Comparison of ENCODE assay signal across 8 mouse cellular contexts in the genomic region with DNA sequence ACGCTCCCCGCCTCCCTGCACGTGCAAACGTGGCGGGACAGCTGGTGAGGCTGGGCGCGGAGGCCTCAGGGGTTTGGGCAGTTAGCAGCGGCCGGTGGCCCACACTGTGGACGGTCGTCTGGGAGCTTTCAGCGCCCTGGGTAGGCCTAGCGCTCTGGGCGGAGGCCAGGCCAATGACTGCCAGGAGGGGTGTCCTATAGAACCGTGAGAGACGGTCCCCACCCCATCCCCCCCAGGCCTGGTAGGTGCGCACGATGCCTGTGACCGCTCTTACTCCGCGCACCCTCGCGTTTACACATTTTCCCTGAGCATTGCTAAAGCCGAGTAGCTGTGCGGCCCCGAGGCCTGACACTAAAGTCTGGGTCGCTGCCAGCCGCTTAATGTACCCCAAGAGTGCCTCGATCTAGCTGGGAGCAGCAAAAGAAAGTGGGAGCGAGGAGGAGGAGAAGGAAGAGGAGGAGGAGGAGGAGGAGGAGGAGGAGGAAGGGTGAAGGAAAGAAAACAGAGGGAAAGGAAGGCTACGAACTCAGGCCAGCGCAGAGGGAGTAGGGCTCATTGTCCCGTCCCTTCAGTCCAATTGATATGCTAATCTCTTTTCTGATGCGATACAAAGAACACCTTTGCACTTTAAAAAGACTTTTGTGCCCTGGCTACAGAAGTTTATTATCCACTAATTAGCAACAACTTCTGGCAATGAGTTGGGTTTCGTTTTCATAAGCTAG.
A peak's percentile ranks its signal among the peaks of the same experiment; 100 is the strongest.
DNase-seq lines count a peak whose midpoint lies in the region; ATAC-seq and TF ChIP-seq lines count a peak whose summit lies in the region.

No protein-coding gene starts in this region.

- H3K4me2 ChIP-seq in kidney, embryonic 14.5 days (replicated peaks; ENCODE audit: low read depth, low read length), result peak overlapping the region; percentile 65
- H3K4me2 ChIP-seq in forebrain, postnatal 0 days (ENCODE audit: low read depth), result peak overlapping the region; percentile 99

- peak; percentile 68; the same call in 1 of the 2 replicates for ATAC-seq in kidney, embryonic 14.5 days (ENCODE audit: low FRiP score, low TSS enrichment)
- ATAC-seq in forebrain, postnatal 0 days, result peak; percentile 27
- no peak for ATAC-seq in monocyte, adult 5-6 weeks (replicated peaks; ENCODE audit: insufficient number of reproducible peaks, low FRiP score, low TSS enrichment, poor library complexity, severe bottlenecking)

- peak overlapping the region; percentile 39 for H3K4me3 ChIP-seq in kidney, embryonic 14.5 days (ENCODE audit: low read length)
- peak overlapping the region; percentile 46 for H3K4me3 ChIP-seq in forebrain, postnatal 0 days (ENCODE audit: low read depth, low read length)
- peak overlapping the region; percentile 91 for H3K4me3 ChIP-seq in midbrain, embryonic 10.5 days

- H3K36me3 ChIP-seq in kidney, embryonic 14.5 days (ENCODE audit: control insufficient read depth, insufficient read depth, low read length), result no peaks in the 10 kb centered on the region
- H3K36me3 ChIP-seq in forebrain, postnatal 0 days (ENCODE audit: insufficient read depth), result no peaks in the 10 kb centered on the region
- no peaks in the 10 kb centered on the region for H3K36me3 ChIP-seq in midbrain, embryonic 10.5 days

- 1% methylated on average over 34 of the region's 35 CpGs for WGBS in kidney, embryonic 14.5 days
- WGBS in forebrain, postnatal 0 days, result 6% methylated on average over 35 of the region's 35 CpGs
- WGBS in midbrain, embryonic 10.5 days, result under 1% methylated on average over 35 of the region's 35 CpGs

- TF ChIP-seq CTCF in forebrain, postnatal 0 days (IDR thresholded peaks at IDR 0.05; ENCODE audit: low read depth), result no peak

- H3K4me1 ChIP-seq in kidney, embryonic 14.5 days (ENCODE audit: control insufficient read depth, insufficient read depth, low read length), result peaks cover 8% of the 10 kb centered on the region; the same call in 1 of the 2 replicates
- peaks cover 15% of the 10 kb centered on the region; the same call in 1 of the 2 replicates for H3K4me1 ChIP-seq in forebrain, postnatal 0 days (ENCODE audit: insufficient read depth)
- H3K4me1 ChIP-seq in midbrain, embryonic 10.5 days, result peaks cover 38% of the 10 kb centered on the region

- H3K9ac ChIP-seq in kidney, embryonic 14.5 days (ENCODE audit: low read depth, low read length), result no peak overlapping the region
- H3K9ac ChIP-seq in forebrain, postnatal 0 days, result peak overlapping the region; percentile 89

- H3K9me3 ChIP-seq in kidney, embryonic 14.5 days (ENCODE audit: control insufficient read depth, low read length), result no peaks in the 10 kb centered on the region
- H3K9me3 ChIP-seq in forebrain, postnatal 0 days (ENCODE audit: low read length), result no peaks in the 10 kb centered on the region
- H3K9me3 ChIP-seq in midbrain, embryonic 10.5 days (replicated peaks), result no peaks in the 10 kb centered on the region

- peaks cover 70% of the 10 kb centered on the region for H3K27me3 ChIP-seq in kidney, embryonic 14.5 days (ENCODE audit: control insufficient read depth, insufficient read depth, low read length)
- no peaks in the 10 kb centered on the region for H3K27me3 ChIP-seq in forebrain, postnatal 0 days (ENCODE audit: insufficient read depth, low read length)
- peaks cover 12% of the 10 kb centered on the region for H3K27me3 ChIP-seq in midbrain, embryonic 10.5 days (ENCODE audit: low read depth, poor library complexity, severe bottlenecking)

- H3K27ac ChIP-seq in kidney, embryonic 14.5 days (ENCODE audit: low read depth, low read length), result no peak overlapping the region
- peak overlapping the region; percentile 99 for H3K27ac ChIP-seq in forebrain, postnatal 0 days (ENCODE audit: low read depth, low read length)
- H3K27ac ChIP-seq in midbrain, embryonic 10.5 days (replicated peaks), result peak overlapping the region; percentile 100

- DNase-seq in kidney, adult 18-20 months, result no peak
- peak; percentile 42 for DNase-seq in cerebellum, adult 11 months
- DNase-seq in forebrain, postnatal 0 days, result peak; percentile 75
- peak; percentile 73 for DNase-seq in midbrain, embryonic 10.5 days (ENCODE audit: low spot score)
- DNase-seq in natural killer cell, adult 2 months (ENCODE audit: low spot score in 2 of 2), result no peak
- DNase-seq in thymus, postnatal 36 days, result no peak

Comparison
In these comparisons a context has a peak if more than half of its experiments do, and no peak if none do; other contexts are left out.
1. H3K4me3 ChIP-seq: peak in every context shown above with its lines; median percentile 91 in midbrain, embryonic 10.5 days; 46 in forebrain, postnatal 0 days; 39 in kidney, embryonic 14.5 days.
2. DNase-seq: peak in cerebellum, adult 11 months (single experiment), forebrain, postnatal 0 days (single experiment) and midbrain, embryonic 10.5 days (single experiment); none in kidney, adult 18-20 months (single experiment), natural killer cell, adult 2 months (0 of 2) and thymus, postnatal 36 days (0 of 2).